Mouse (Mus musculus) CH12.LX (cell line): Measurements from ENCODE around the gene Slc43a2. TPM values are rescaled to one million over a fixed set of nuclear protein-coding genes. Genes with fewer than 3 reads are reported as not detected.
A peak's percentile ranks its signal among the peaks of the same experiment; 100 is the strongest.

ENCODE experiments used
- DNase-seq: peaks from one replicate; pipeline ENCODE4 v3.0.0-alpha.2; 2013; ENCODE audit errors: extremely low read depth
- H3K27ac ChIP-seq: 2 replicates; pipeline ENCODE4 v1.5.1; 2012; ENCODE audit warnings: low read depth, mild to moderate bottlenecking, control low read depth, moderate library complexity; ENCODE audit not compliant: insufficient read depth
- H3K27me3 ChIP-seq: replicated peaks from 2 replicates; pipeline ENCODE3; 2012; ENCODE audit warnings: inconsistent platforms
- H3K36me3 ChIP-seq, 2 experiments: replicated peaks in 1 of 2; 2 replicates each; pipeline versions ENCODE3 to v1.6.1; 2012; ENCODE audit warnings: inconsistent platforms in 1 of 2, low read length in 1 of 2, mild to moderate bottlenecking in 1 of 2, mixed read lengths in 1 of 2, moderate library complexity in 1 of 2; ENCODE audit not compliant: control insufficient read depth in 1 of 2, insufficient read depth in 1 of 2
- H3K4me1 ChIP-seq, 2 experiments: 2 replicates each; pipeline ENCODE4 v1.6.1; 2012; ENCODE audit warnings: inconsistent platforms in 1 of 2, moderate library complexity in 1 of 2; ENCODE audit not compliant: insufficient read depth in 2 of 2, control insufficient read depth in 1 of 2
- H3K4me2 ChIP-seq: 2 replicates; pipeline ENCODE4 v1.6.1; 2012; ENCODE audit warnings: low read depth, mild to moderate bottlenecking, control low read depth; ENCODE audit not compliant: poor library complexity, insufficient read depth, severe bottlenecking
- H3K4me3 ChIP-seq, 3 experiments: fragments of 150-350 bp in 1 of 3; sonication (generic) in 1 of 3; replicated peaks in 1 of 3; 2 replicates each; pipeline versions ENCODE3 to v1.5.1; 2011 to 2012; ENCODE audit warnings: low read depth in 2 of 3, low read length in 2 of 3, mild to moderate bottlenecking in 2 of 3, moderate library complexity in 2 of 3, control low read depth in 1 of 3, improper control_type of control experiment in 1 of 3, inconsistent platforms in 1 of 3, mixed read lengths in 1 of 3; ENCODE audit not compliant: poor library complexity in 1 of 3
- H3K79me2 ChIP-seq: replicated peaks from 2 replicates; pipeline ENCODE4 v1.6.1; 2012; ENCODE audit warnings: mild to moderate bottlenecking, moderate library complexity; ENCODE audit not compliant: control insufficient read depth, poor library complexity, insufficient read depth, severe bottlenecking; ENCODE audit errors: extremely low read depth
- H3K9ac ChIP-seq: 2 replicates; pipeline ENCODE4 v1.6.1; 2012; ENCODE audit warnings: low read depth, mild to moderate bottlenecking, control low read depth, moderate library complexity; ENCODE audit not compliant: insufficient read depth
- H3K9me3 ChIP-seq: replicated peaks from 2 replicates; pipeline ENCODE3; 2012; ENCODE audit warnings: low read length, inconsistent platforms, mixed read lengths
- E2F4 ChIP-seq: IDR thresholded peaks from 2 replicates; pipeline ENCODE4 v1.6.1; 2011; ENCODE audit warnings: low read depth, low read length, improper control_type of control experiment; ENCODE audit not compliant: insufficient replicate concordance
- ETS1 ChIP-seq: conservative IDR thresholded peaks from 2 replicates; pipeline ENCODE4 v1.6.1; 2012; ENCODE audit warnings: low read depth, mild to moderate bottlenecking, inconsistent platforms, low read length, improper control_type of control experiment, moderate library complexity
- HCFC1 ChIP-seq: IDR thresholded peaks from 2 replicates; pipeline ENCODE4 v1.6.1; 2012; ENCODE audit warnings: low read depth, mild to moderate bottlenecking, inconsistent platforms, low read length, improper control_type of control experiment
- MAFK ChIP-seq: IDR thresholded peaks from 2 replicates; pipeline ENCODE4 v1.6.1; 2011; ENCODE audit warnings: low read length, improper control_type of control experiment; ENCODE audit not compliant: insufficient replicate concordance
- MAZ ChIP-seq: IDR thresholded peaks from 2 replicates; pipeline ENCODE4 v1.6.1; 2012; ENCODE audit warnings: low read depth, mild to moderate bottlenecking, inconsistent platforms, low read length, improper control_type of control experiment, moderate library complexity
- MXI1 ChIP-seq: IDR thresholded peaks from 2 replicates; pipeline ENCODE4 v1.6.1; 2011; ENCODE audit warnings: mild to moderate bottlenecking, low read depth, low read length, improper control_type of control experiment
- POLR2A ChIP-seq: IDR thresholded peaks from 2 replicates; pipeline ENCODE4 v1.6.1; 2011; ENCODE audit warnings: low read depth, mild to moderate bottlenecking, improper control_type of control experiment, low read length
- POLR2AphosphoS2 ChIP-seq: IDR thresholded peaks from 2 replicates; pipeline ENCODE4 v1.6.1; 2011; ENCODE audit warnings: low read depth, low read length, improper control_type of control experiment
- TBP ChIP-seq: conservative IDR thresholded peaks from 2 replicates; pipeline ENCODE4 v1.6.1; 2011; ENCODE audit warnings: low read depth, low read length, improper control_type of control experiment
- TCF12 ChIP-seq: IDR thresholded peaks from 2 replicates; pipeline ENCODE4 v1.6.1; 2014; ENCODE audit warnings: low read depth, mild to moderate bottlenecking, inconsistent platforms, low read length, improper control_type of control experiment
- ZKSCAN1 ChIP-seq: IDR thresholded peaks from 2 replicates; pipeline ENCODE4 v1.6.1; 2012; ENCODE audit warnings: low read depth, inconsistent platforms, low read length, improper control_type of control experiment, borderline replicate concordance
- ZNF384 ChIP-seq: IDR thresholded peaks from 2 replicates; pipeline ENCODE4 v1.6.1; 2012; ENCODE audit warnings: low read depth, low read length, improper control_type of control experiment, inconsistent platforms
- dilution Hi-C: fragments of 300-500 bp; cut with MboI; formaldehyde crosslinking; loops from 2 replicates; pipeline ENCODE4 v1.14.3; 2020; ENCODE audit warnings: low sequenced_read_pairs; ENCODE audit not compliant: extremely low pct_unique_long_range_greater_than_20kb, extremely low pct_ligation_motif_present
- in situ Hi-C: fragments of 300-500 bp; cut with MboI; formaldehyde crosslinking; loops from 3 replicates; pipeline ENCODE4 v1.14.3; 2019; ENCODE audit warnings: low sequenced_read_pairs, low pct_ligation_motif_present, low pct_unique_long_range_greater_than_20kb, mixed read lengths
- polyA plus RNA-seq: library from polyadenylated mRNA; unstranded; fragments of >175 nt; gene quantifications from 2 replicates; pipeline ENCODE4 v1.2.1, GENCODE M21; 2012; ENCODE audit warnings: low read depth; ENCODE audit not compliant: insufficient read length
- total RNA-seq, 2 experiments: library from RNA; depleted of rRNA; stranded (reverse); fragments of 300-350 nt in 1 of 2; fragments of >200 nt in 1 of 2; gene quantifications; 2 replicates each; pipeline ENCODE4 v1.2.3; 2012 to 2014

Slc43a2 gene
- total and polyA plus RNA-seq, 3 experiments = 5.0 to 8.9 (median 8.8) TPM

DNA sequence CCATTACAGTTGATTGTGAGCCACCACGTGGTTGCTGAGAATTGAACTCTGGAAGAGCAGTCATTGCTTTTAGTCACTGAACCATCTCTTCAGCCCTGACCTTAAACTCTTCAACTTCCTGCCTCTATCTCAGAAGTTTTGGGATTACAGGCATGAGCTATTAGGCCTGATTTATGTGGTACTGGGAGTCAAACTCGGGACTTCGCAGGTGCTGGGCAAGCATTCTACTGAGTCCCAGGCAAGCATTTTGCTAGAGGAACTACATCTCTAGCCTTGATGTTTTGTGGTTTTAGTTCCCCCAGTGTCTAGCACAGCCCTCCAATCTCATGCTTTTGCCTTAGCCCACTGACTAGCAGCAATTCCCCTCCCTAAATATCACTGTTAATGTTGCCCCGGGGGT lies 53.6 kb downstream of the Slc43a2 start:
- Histone ChIP-seq H3K4me2 (no peak overlapping the region), H3K9ac (no peak overlapping the region), H3K9me3 (no peaks in the 10 kb centered on the region), H3K27ac (no peak overlapping the region), H3K36me3 (peaks cover 1 to 7% of the 10 kb centered on the region in 2 experiments), H3K4me1 (peaks cover 8 to 37% of the 10 kb centered on the region in 2 experiments), H3K27me3 (no peaks in the 10 kb centered on the region), H3K79me2 (peaks cover 19% of the 10 kb centered on the region), H3K4me3 (no peak overlapping the region)
- DNase-seq = no peak
- TF ChIP-seq TBP = no peak
- no peak for TF ChIP-seq ZNF384
- no peak for TF ChIP-seq E2F4
- no peak for TF ChIP-seq POLR2A
- no peak for TF ChIP-seq MXI1
- no peak for TF ChIP-seq ZKSCAN1
- in situ Hi-C loops = no loop called here
- dilution Hi-C loops = no loop called here

DNA sequence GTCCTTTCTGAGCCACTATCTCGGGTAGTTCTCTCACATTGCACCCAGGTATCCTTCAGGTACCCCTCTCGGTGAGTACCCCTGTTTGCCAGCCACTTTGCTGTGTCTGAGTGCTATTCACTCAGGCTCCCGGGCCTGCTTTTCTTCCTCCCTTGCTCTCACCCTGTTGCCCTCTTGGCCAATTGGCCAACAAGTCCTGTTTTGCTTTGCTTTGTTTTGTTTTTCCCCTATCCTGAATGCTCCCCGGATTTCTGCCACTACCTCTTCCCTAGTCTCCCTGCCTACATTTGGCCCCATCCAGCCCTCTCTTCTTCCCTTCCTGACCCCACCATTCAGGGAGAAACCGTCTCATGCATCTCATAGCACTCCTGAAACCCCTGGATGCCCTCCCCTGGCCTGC lies 54.5 kb downstream of the Slc43a2 start:
- no peaks in the 10 kb centered on the region for H3K9me3 ChIP-seq
- H3K4me3 ChIP-seq = no peak overlapping the region
- in situ Hi-C loops (no loop called here), dilution Hi-C loops (no loop called here)
- H3K27ac ChIP-seq = no peak overlapping the region
- H3K9ac ChIP-seq = no peak overlapping the region
- TF ChIP-seq POLR2AphosphoS2 = no peak
- H3K27me3 ChIP-seq = no peaks in the 10 kb centered on the region
- H3K4me2 ChIP-seq = no peak overlapping the region
- peaks cover 4 to 14% of the 10 kb centered on the region in 2 experiments for H3K36me3 ChIP-seq
- no peak for DNase-seq
- peaks cover 22% of the 10 kb centered on the region for H3K79me2 ChIP-seq
- H3K4me1 ChIP-seq = peaks cover 10 to 45% of the 10 kb centered on the region in 2 experiments

DNA sequence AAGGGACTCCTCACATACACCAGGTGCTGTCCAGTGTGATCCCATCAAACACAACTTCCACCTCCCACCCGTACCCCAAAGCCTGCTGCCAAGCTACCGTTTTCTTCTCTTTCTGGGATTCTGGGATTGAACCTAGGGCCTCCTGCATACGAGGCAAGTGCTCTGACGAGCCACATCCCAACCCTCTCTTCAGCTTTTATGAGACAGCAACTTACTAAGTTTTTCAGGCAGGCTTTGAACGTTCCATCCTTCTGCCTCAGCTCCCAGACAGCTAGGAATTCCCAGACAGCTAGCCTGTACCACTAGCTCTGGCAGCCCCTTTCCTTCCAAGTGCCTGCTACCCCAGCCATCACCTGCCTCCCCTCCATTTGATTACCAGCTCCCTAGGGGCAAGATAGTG lies 55.5 kb downstream of the Slc43a2 start:
- peaks cover 7 to 23% of the 10 kb centered on the region in 2 experiments for H3K36me3 ChIP-seq
- no peak overlapping the region for H3K27ac ChIP-seq
- peaks cover 10 to 54% of the 10 kb centered on the region in 2 experiments for H3K4me1 ChIP-seq
- H3K4me3 ChIP-seq = no peak overlapping the region
- H3K9me3 ChIP-seq = no peaks in the 10 kb centered on the region
- H3K27me3 ChIP-seq = no peaks in the 10 kb centered on the region
- H3K9ac ChIP-seq = peak overlapping the region; percentile 42; the same call in 1 of the 2 replicates
- H3K79me2 ChIP-seq = peaks cover 25% of the 10 kb centered on the region
- no peak overlapping the region for H3K4me2 ChIP-seq
- dilution Hi-C loops = no loop called here
- in situ Hi-C loops = no loop called here
- TF ChIP-seq MAZ = no peak
- TF ChIP-seq ETS1 = no peak
- TF ChIP-seq MXI1 = no peak
- no peak for TF ChIP-seq MAFK
- TF ChIP-seq HCFC1 = no peak
- no peak for TF ChIP-seq TCF12
- TF ChIP-seq, all 38 proteins: peak for 0
- DNase-seq = no peak
